Mouse (Mus musculus) intestine, embryonic 15.5 days (tissue): ENCODE measurements around the gene Ahsg. TPM values are rescaled to one million over a fixed set of nuclear protein-coding genes. Genes with fewer than 3 reads are reported as not detected.
"Not testable (repeated sequence)": the region's sequence is repeated elsewhere in the genome, so short reads cannot be mapped to it uniquely, and the experiment has no call there.

Source experiments
- ATAC-seq: fragments of 200-750 bp; cut with Nextera tagmentation; 2 replicates; pipeline ENCODE4 v1.8.0; 2017; ENCODE audit warnings: moderate TSS enrichment, moderate library complexity
- H3K27ac ChIP-seq: fragments of 300-500 bp; sonication (generic); 2 replicates; pipeline ENCODE4 v1.5.1; 2015; ENCODE audit warnings: mild to moderate bottlenecking, inconsistent platforms
- H3K27me3 ChIP-seq: fragments of 300-500 bp; sonication (generic); replicated peaks from 2 replicates; pipeline ENCODE4 v1.6.1; 2015; ENCODE audit warnings: inconsistent platforms
- H3K36me3 ChIP-seq: fragments of 300-500 bp; sonication (generic); 2 replicates; pipeline ENCODE4 v1.6.1; 2015; ENCODE audit warnings: inconsistent platforms
- H3K4me1 ChIP-seq: fragments of 300-500 bp; sonication (generic); replicated peaks from 2 replicates; pipeline ENCODE4 v1.6.1; 2015; ENCODE audit warnings: inconsistent platforms
- H3K4me2 ChIP-seq: fragments of 300-500 bp; sonication (generic); replicated peaks from 2 replicates; pipeline ENCODE4 v1.6.1; 2015; ENCODE audit warnings: mild to moderate bottlenecking, inconsistent platforms
- H3K4me3 ChIP-seq: fragments of 300-500 bp; sonication (generic); replicated peaks from 2 replicates; pipeline ENCODE4 v1.5.1; 2015; ENCODE audit warnings: inconsistent platforms
- H3K9ac ChIP-seq: fragments of 300-500 bp; sonication (generic); 2 replicates; pipeline ENCODE4 v1.6.1; 2015; ENCODE audit warnings: inconsistent platforms
- H3K9me3 ChIP-seq: fragments of 300-500 bp; sonication (generic); 2 replicates; pipeline ENCODE4 v1.6.1; 2016; ENCODE audit warnings: inconsistent platforms
- WGBS: fragments of 180-500 bp; shearing (Covaris S2); methylation state at CpG from one replicate; pipeline ENCODE4 v1.1.7; 2015; 5-methylcytosine and 5-hydroxymethylcytosine counted together
- polyA plus RNA-seq: library from polyadenylated mRNA; unstranded; fragments of >200 nt; fragmentation: Nextera tagmentation; extraction: Ambion mirVana; gene quantifications from 2 replicates; pipeline ENCODE4 v1.2.1, GENCODE M21; 2015

Gene Ahsg
- polyA plus RNA-seq, 1 experiment from 2014 or later, result 19.7 TPM

- H3K9ac ChIP-seq, result no peak overlapping the region
- ATAC-seq, result peak; percentile 43; the same call in 1 of the 2 replicates
- no peaks in the 10 kb centered on the region for H3K27me3 ChIP-seq
- peaks cover 2% of the 10 kb centered on the region; the same call in 1 of the 2 replicates for H3K4me1 ChIP-seq
- no peak overlapping the region for H3K4me3 ChIP-seq
- H3K4me2 ChIP-seq, result no peak overlapping the region
- 53% methylated on average over 18 of the region's 18 CpGs for WGBS
- H3K27ac ChIP-seq, result no peak overlapping the region
- no peaks in the 10 kb centered on the region for H3K9me3 ChIP-seq
- H3K36me3 ChIP-seq, result no peaks in the 10 kb centered on the region
Observed at GRCm38 (mm10) chr16:22919971-22920854, 29.1 kb downstream of the Ahsg start.

DNA sequence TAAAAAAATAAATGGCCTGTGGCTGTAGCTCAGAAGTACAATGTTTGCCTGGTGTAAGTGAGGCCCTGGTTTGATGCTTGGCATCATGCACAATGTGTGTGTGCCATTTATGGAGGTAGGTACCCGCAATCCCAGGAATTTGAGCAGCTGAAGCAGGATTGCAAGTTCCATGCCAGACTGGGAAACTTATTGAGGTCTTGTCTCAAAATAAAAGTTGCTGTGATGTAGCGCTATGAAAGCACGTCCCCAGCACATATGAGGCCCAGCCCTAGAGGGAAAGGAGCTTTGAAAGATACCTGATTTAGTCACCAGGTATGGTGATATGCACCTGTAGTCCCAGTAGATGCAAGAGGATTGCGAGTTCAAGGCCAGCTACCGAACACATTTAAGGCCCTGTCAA lies 30.7 kb downstream of the Ahsg start:
- Histone ChIP-seq H3K27ac (no peak overlapping the region), H3K9ac (no peak overlapping the region), H3K36me3 (no peaks in the 10 kb centered on the region), H3K4me2 (no peak overlapping the region), H3K27me3 (no peaks in the 10 kb centered on the region), H3K4me1 (peaks cover 2% of the 10 kb centered on the region; the same call in 1 of the 2 replicates), H3K4me3 (no peak overlapping the region), H3K9me3 (no peaks in the 10 kb centered on the region)
- no peak for ATAC-seq
- WGBS, result 90% methylated on average over 5 of the region's 5 CpGs

- ATAC-seq, result no peak
- no peak overlapping the region for H3K9ac ChIP-seq
- no peak overlapping the region for H3K4me2 ChIP-seq
- no peaks in the 10 kb centered on the region for H3K36me3 ChIP-seq
- WGBS, result 72% methylated on average over 4 of the region's 4 CpGs
- H3K27me3 ChIP-seq, result no peaks in the 10 kb centered on the region
- H3K27ac ChIP-seq, result no peak overlapping the region
- no peaks in the 10 kb centered on the region for H3K9me3 ChIP-seq
- no peak overlapping the region for H3K4me3 ChIP-seq
- H3K4me1 ChIP-seq, result peaks cover 2% of the 10 kb centered on the region; the same call in 1 of the 2 replicates
Observed at GRCm38 (mm10) chr16:22922433-22922832, 31.4 kb downstream of the Ahsg start.

GRCm38 (mm10) chr16:22929575-22929974 lies 38.5 kb downstream of the Ahsg start:
- WGBS, result 56% methylated on average over 6 of the region's 6 CpGs
- Histone ChIP-seq H3K27me3 (no peaks in the 10 kb centered on the region), H3K27ac (no peak overlapping the region), H3K36me3 (no peaks in the 10 kb centered on the region), H3K9ac (no peak overlapping the region), H3K4me1 (no peaks in the 10 kb centered on the region), H3K4me2 (no peak overlapping the region), H3K4me3 (no peak overlapping the region), H3K9me3 (no peaks in the 10 kb centered on the region)
- ATAC-seq, result no peak

DNA sequence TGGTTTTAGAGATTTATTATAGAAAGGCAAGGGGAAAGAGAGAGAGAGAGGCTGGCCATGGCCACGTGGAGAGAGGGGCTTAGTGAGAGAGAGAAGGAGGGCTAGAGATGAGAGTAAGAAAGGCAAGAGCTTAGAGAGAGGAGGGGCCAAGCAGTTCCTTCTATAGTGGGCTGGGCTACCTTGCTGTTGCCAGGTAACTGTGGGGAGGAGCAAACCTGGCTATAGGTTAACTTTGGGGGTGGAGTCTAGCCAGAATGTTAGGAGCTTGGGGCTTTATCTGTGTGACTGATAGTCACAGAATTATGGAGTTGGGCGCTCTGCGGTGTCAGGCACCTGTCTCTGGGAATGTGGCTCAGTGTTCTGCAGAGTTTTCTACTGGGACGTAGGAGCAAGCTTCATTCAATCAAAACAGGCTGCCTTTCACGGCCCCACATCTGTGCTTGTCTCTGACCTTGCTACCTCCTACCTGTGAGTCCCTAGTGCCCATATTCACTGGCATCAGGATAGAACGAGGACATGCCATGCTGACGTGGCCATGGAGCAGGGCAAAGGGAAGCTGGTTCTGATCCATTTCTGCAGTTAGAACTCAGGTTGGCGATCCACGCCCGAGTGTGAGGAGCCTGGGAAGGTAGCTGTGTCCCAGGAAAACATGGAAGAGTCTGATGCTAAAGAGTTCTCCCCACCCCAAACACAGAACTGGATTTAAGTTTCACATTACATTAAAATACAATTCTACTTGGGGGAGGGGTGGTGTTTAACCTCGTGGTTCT lies 40.5 kb downstream of the Ahsg start:
- H3K4me2 ChIP-seq, result no peak overlapping the region
- ATAC-seq, result no peak
- no peak overlapping the region for H3K4me3 ChIP-seq
- H3K4me1 ChIP-seq, result no peaks in the 10 kb centered on the region
- H3K9me3 ChIP-seq, result no peaks in the 10 kb centered on the region
- H3K27me3 ChIP-seq, result no peaks in the 10 kb centered on the region
- WGBS, result 80% methylated on average over 11 of the region's 11 CpGs
- H3K27ac ChIP-seq, result no peak overlapping the region
- no peaks in the 10 kb centered on the region for H3K36me3 ChIP-seq
- H3K9ac ChIP-seq, result no peak overlapping the region

GRCm38 (mm10) chr16:22937631-22938030 lies 46.6 kb downstream of the Ahsg start:
- no peak overlapping the region for H3K4me2 ChIP-seq
- no peaks in the 10 kb centered on the region for H3K4me1 ChIP-seq
- 88% methylated on average over 12 of the region's 12 CpGs for WGBS
- H3K27ac ChIP-seq, result no peak overlapping the region
- no peak overlapping the region for H3K4me3 ChIP-seq
- no peaks in the 10 kb centered on the region for H3K27me3 ChIP-seq
- H3K36me3 ChIP-seq, result no peaks in the 10 kb centered on the region
- no peak for ATAC-seq
- H3K9ac ChIP-seq, result no peak overlapping the region
- no peaks in the 10 kb centered on the region for H3K9me3 ChIP-seq

- 63% methylated on average over 2 of the region's 2 CpGs for WGBS
- Histone ChIP-seq H3K4me2 (no peak overlapping the region), H3K4me3 (no peak overlapping the region), H3K27ac (no peak overlapping the region), H3K9ac (no peak overlapping the region), H3K27me3 (no peaks in the 10 kb centered on the region), H3K9me3 (no peaks in the 10 kb centered on the region), H3K4me1 (no peaks in the 10 kb centered on the region), H3K36me3 (no peaks in the 10 kb centered on the region)
- no peak for ATAC-seq
Observed at GRCm38 (mm10) chr16:22938541-22938940, 47.5 kb downstream of the Ahsg start.

DNA sequence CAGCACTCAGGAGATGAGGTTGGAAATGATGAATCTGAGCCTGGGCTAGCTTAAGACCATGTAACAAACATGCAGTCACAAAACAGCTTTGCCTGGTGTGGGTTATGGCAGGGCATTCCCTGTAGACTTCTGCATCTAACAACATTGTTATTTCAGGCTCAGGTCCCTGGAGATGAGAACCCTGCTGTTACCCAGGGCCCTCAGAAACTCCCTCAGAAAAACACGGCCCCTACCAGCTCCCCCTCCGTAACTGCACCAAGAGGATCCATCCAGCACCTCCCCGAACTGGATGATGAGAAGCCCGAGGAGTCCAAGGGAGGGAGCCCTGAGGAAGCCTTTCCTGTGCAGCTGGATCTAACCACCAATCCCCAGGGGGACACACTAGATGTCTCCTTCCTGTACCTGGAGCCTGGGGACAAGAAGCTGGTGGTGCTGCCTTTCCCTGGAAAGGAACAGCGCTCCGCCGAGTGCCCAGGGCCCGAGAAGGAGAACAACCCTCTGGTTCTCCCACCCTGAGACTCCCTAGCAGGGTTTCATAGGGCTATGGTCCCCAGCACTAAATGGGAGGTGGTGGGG lies 48.1 kb downstream of the Ahsg start:
- WGBS, result 80% methylated on average over 8 of the region's 8 CpGs
- no peaks in the 10 kb centered on the region for H3K4me1 ChIP-seq
- no peak overlapping the region for H3K27ac ChIP-seq
- H3K9ac ChIP-seq, result no peak overlapping the region
- no peak overlapping the region for H3K4me3 ChIP-seq
- H3K27me3 ChIP-seq, result no peaks in the 10 kb centered on the region
- H3K4me2 ChIP-seq, result no peak overlapping the region
- ATAC-seq, result no peak
- H3K9me3 ChIP-seq, result no peaks in the 10 kb centered on the region
- H3K36me3 ChIP-seq, result no peaks in the 10 kb centered on the region

DNA sequence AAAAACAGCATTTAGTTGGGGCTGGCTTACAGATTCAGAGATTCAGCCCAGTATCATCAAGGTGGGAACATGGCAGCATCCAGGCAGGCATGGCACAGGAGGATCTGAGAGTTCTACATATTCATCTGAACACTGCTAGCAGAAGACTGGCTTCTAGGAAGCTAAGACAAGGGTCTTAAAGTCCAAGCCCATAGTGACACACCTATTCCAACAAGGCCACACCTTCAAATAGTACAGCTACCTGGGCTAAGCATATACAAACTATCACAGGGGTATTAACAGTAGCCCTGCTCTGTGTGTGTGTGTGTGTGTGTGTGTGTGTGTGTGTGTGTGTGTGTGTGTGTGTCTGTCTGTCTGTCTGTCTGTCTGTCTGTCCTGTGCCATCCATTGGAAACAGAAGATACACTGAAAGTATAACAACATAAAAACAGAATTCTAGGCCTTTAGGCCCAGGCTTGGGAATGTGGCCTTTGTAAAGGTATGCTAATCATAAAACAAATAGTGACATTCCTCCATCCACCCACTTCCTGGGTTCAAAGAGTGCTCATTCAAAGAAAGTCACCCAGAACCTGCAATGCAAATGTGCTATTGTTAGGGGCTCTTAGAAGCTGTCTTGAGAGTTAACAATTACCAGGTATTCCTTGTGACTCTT lies 50.9 kb downstream of the Ahsg start:
- H3K4me1 ChIP-seq, H3K27me3 ChIP-seq, H3K27ac ChIP-seq, H3K4me3 ChIP-seq, H3K4me2 ChIP-seq, H3K36me3 ChIP-seq, H3K9me3 ChIP-seq, H3K9ac ChIP-seq, ATAC-seq: not testable (repeated sequence)

GRCm38 (mm10) chr16:22947371-22947770 lies 56.3 kb downstream of the Ahsg start:
- no peak overlapping the region for H3K4me2 ChIP-seq
- H3K27ac ChIP-seq, result no peak overlapping the region
- no peaks in the 10 kb centered on the region for H3K36me3 ChIP-seq
- H3K4me1 ChIP-seq, result no peaks in the 10 kb centered on the region
- H3K9me3 ChIP-seq, result no peaks in the 10 kb centered on the region
- no peaks in the 10 kb centered on the region for H3K27me3 ChIP-seq
- WGBS, result 93% methylated on average over 2 of the region's 2 CpGs
- ATAC-seq, result no peak
- no peak overlapping the region for H3K9ac ChIP-seq
- no peak overlapping the region for H3K4me3 ChIP-seq
